Mouse (Mus musculus): ENCODE data around the gene Eps15. TPM values are rescaled to one million over a fixed set of nuclear protein-coding genes. Genes with fewer than 3 reads are reported as not detected.
A peak's percentile ranks its signal among the peaks of the same experiment; 100 is the strongest.

Gene Eps15
- polyA plus RNA-seq, 1 experiment from 2014 or later, result 50.7 TPM

DNA sequence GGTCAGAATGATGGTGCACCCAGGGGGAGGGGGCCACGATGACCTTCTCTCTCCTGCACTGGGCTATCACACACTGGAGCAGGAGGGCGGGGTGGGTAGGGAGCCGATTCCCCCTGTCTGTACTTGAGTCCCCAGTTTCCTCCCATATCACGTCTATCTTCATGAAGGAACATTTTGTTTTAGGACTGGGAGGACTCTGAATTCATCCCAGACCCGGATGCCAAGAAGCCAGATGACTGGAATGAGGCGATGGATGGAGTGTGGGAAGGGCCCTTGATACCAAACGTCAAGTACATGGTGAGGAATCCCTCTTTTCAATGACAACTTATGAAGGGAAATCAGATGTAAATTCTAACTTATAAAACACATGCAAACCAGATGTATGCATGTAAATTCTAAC, 35.6 kb upstream of the Eps15 start:
- no peaks in the 10 kb centered on the region for H3K4me1 ChIP-seq (ENCODE audit: control insufficient read depth, insufficient read depth, low read length)
- no peak overlapping the region for H3K27ac ChIP-seq (replicated peaks; ENCODE audit: low read depth, low read length)
- 80% methylated on average over 7 of the region's 7 CpGs for WGBS
- no peaks in the 10 kb centered on the region for H3K36me3 ChIP-seq (replicated peaks; ENCODE audit: control insufficient read depth, insufficient read depth, low read depth, low read length)
- DNase-seq (ENCODE audit: low spot score) (no peak), ATAC-seq (replicated peaks; ENCODE audit: insufficient number of reproducible peaks, low FRiP score, low TSS enrichment, low read depth) (no peak)
- H3K27me3 ChIP-seq (ENCODE audit: control insufficient read depth, insufficient read depth, low read length), result no peaks in the 10 kb centered on the region
- no peak overlapping the region for H3K4me2 ChIP-seq (ENCODE audit: low read depth, low read length)
- H3K9me3 ChIP-seq (replicated peaks; ENCODE audit: control insufficient read depth, low read length), result no peaks in the 10 kb centered on the region
- H3K9ac ChIP-seq (replicated peaks; ENCODE audit: low read length), result no peak overlapping the region
- H3K4me3 ChIP-seq (ENCODE audit: low read depth, low read length), result no peak overlapping the region

DNA sequence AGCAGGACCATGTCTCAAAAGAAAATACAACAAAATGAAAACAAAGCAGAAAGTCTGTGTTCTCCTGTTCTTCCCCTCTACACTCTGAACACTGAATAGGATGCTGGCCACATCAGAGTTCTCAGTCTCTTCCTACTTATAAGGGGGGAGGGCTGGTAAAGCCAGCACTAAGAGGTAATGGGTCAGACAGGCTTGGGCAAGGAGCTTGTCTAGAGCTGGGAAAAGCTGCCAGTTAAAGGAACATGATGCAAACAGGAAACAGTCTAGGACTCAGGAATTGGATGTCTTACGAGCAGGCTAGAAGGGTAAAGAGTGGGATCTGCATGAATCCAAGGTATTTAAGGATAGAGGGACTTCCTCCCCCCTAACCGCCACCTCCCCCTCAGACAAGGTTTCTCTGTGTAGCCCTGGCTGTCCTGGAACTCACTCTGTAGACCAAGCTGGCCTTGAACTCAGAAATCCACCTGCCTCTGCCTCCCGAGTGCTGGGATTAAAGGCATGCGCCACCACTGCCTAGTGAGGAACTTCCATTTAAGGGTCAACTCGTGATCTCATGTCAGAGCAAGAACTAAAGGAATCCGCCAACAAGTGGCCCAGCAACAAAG, 35.0 kb upstream of the Eps15 start:
- no peak for ATAC-seq (replicated peaks; ENCODE audit: insufficient number of reproducible peaks, low FRiP score, low TSS enrichment, low read depth)
- Histone ChIP-seq H3K27me3 (ENCODE audit: control insufficient read depth, insufficient read depth, low read length) (no peaks in the 10 kb centered on the region), H3K4me2 (ENCODE audit: low read depth, low read length) (no peak overlapping the region), H3K36me3 (replicated peaks; ENCODE audit: control insufficient read depth, insufficient read depth, low read depth, low read length) (no peaks in the 10 kb centered on the region), H3K9me3 (replicated peaks; ENCODE audit: control insufficient read depth, low read length) (no peaks in the 10 kb centered on the region), H3K9ac (replicated peaks; ENCODE audit: low read length) (no peak overlapping the region), H3K27ac (replicated peaks; ENCODE audit: low read depth, low read length) (no peak overlapping the region), H3K4me3 (ENCODE audit: low read depth, low read length) (no peak overlapping the region), H3K4me1 (ENCODE audit: control insufficient read depth, insufficient read depth, low read length) (no peaks in the 10 kb centered on the region)
- DNase-seq (ENCODE audit: low spot score), result no peak
- WGBS, result 82% methylated on average over 6 of the region's 6 CpGs

DNA sequence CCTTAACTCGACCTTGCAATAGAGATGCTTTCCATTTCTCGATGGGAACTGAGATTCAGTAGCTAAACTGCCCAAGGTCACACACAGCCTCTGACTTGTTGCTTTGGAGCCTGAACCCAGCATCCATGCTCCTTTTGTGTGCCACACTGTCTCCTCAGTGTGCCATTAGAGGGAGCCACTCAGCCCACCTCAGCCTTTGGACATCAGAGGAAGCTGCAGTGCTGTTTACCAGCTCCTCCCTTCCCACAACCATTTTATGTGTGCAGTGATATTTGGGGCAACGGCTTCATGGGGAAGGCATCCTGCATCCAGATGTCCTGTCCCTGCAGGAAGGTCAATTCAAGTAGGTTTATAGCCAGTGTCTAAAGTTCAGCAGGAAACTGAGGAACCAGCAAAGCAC, 28.5 kb upstream of the Eps15 start:
- no peak overlapping the region for H3K27ac ChIP-seq (replicated peaks; ENCODE audit: low read depth, low read length)
- H3K4me1 ChIP-seq (ENCODE audit: control insufficient read depth, insufficient read depth, low read length), result no peaks in the 10 kb centered on the region; the same call in 1 of the 2 replicates
- no peaks in the 10 kb centered on the region for H3K27me3 ChIP-seq (ENCODE audit: control insufficient read depth, insufficient read depth, low read length)
- no peak for ATAC-seq (replicated peaks; ENCODE audit: insufficient number of reproducible peaks, low FRiP score, low TSS enrichment, low read depth)
- no peaks in the 10 kb centered on the region for H3K9me3 ChIP-seq (replicated peaks; ENCODE audit: control insufficient read depth, low read length)
- peak; percentile 30 for DNase-seq (ENCODE audit: low spot score)
- no peak overlapping the region for H3K9ac ChIP-seq (replicated peaks; ENCODE audit: low read length)
- H3K36me3 ChIP-seq (replicated peaks; ENCODE audit: control insufficient read depth, insufficient read depth, low read depth, low read length), result no peaks in the 10 kb centered on the region
- H3K4me2 ChIP-seq (ENCODE audit: low read depth, low read length), result no peak overlapping the region
- WGBS, result 38% methylated on average over 3 of the region's 3 CpGs
- H3K4me3 ChIP-seq (ENCODE audit: low read depth, low read length), result no peak overlapping the region

DNA sequence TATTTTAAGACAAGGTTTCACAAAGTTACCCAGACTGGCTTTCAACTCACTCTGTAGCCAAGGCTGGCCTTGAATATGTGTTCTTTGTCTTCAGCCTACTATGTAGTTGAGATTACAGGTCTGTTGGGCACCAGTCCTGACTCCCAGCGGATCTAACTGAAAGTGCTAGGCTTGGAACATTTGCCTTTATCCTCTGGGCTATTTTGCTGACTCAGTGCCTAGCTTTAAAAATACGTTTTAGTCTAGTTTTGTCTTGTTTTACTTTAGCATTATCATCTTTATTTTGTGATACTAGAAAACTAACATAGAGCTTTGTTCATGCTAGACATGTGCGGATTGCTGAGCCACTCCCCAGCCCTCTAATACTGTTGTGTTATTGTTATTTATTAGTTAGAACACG, 27.9 kb upstream of the Eps15 start:
- no peak overlapping the region for H3K4me2 ChIP-seq (ENCODE audit: low read depth, low read length)
- H3K36me3 ChIP-seq (replicated peaks; ENCODE audit: control insufficient read depth, insufficient read depth, low read depth, low read length), result no peaks in the 10 kb centered on the region
- no peak overlapping the region for H3K4me3 ChIP-seq (ENCODE audit: low read depth, low read length)
- DNase-seq (ENCODE audit: low spot score) (no peak), ATAC-seq (replicated peaks; ENCODE audit: insufficient number of reproducible peaks, low FRiP score, low TSS enrichment, low read depth) (no peak)
- no peaks in the 10 kb centered on the region for H3K9me3 ChIP-seq (replicated peaks; ENCODE audit: control insufficient read depth, low read length)
- no peaks in the 10 kb centered on the region; the same call in 1 of the 2 replicates for H3K4me1 ChIP-seq (ENCODE audit: control insufficient read depth, insufficient read depth, low read length)
- H3K27ac ChIP-seq (replicated peaks; ENCODE audit: low read depth, low read length), result no peak overlapping the region
- 78% methylated on average over 4 of the region's 4 CpGs for WGBS
- H3K27me3 ChIP-seq (ENCODE audit: control insufficient read depth, insufficient read depth, low read length), result no peaks in the 10 kb centered on the region
- H3K9ac ChIP-seq (replicated peaks; ENCODE audit: low read length), result no peak overlapping the region

DNA sequence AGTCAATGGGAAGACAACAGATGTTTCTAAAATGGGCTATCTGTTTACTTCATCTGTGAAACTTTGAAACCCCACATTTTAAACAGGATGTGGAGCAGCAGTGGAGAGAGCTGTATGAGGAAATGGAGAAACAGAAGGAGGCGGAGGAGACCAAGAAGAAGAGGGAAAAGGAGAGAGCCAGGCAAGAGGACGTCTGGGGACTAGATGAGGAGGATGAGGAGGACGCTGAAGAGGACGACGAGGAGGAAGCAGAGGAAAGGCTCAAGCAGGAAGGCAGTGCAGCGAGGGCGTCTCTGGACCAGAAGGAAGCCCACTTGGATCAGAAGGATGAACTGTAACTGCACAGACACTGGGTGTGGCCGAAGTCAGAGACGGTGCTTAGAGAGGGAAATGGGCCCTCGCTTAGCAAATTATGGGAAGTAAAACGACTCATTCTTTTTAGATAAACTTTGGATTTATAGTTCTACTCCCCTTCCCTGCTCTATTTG, 26.4 kb upstream of the Eps15 start:
- no peak overlapping the region for H3K4me3 ChIP-seq (ENCODE audit: low read depth, low read length)
- ATAC-seq (replicated peaks; ENCODE audit: insufficient number of reproducible peaks, low FRiP score, low TSS enrichment, low read depth), result no peak
- H3K27ac ChIP-seq (replicated peaks; ENCODE audit: low read depth, low read length), result no peak overlapping the region

DNA sequence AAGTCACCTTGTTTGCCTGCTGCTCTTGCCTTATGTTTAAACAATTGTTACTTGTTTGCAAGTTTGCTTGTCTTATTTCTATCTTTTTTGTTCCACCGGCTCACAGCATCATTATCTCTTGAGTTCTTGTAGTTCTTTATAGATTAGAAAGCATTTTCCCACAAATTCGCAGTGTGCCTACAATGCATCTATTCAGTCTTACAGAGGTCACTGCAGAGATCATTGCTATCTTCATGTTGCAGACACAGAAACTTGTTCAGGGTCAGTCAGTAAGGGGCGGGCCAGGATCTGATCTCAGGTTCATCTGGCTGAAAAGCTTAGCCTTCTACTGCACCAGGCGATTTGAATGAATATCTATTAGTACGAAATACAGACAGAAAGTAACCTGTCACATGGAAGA, 25.6 kb upstream of the Eps15 start:
- H3K9ac ChIP-seq (replicated peaks; ENCODE audit: low read length), result no peak overlapping the region

More for the DNA sequence above, 26.4 kb upstream of the Eps15 start:
- 76% methylated on average over 11 of the region's 11 CpGs for WGBS
- no peak overlapping the region for H3K4me2 ChIP-seq (ENCODE audit: low read depth, low read length)
- H3K4me1 ChIP-seq (ENCODE audit: control insufficient read depth, insufficient read depth, low read length), result no peaks in the 10 kb centered on the region; the same call in 1 of the 2 replicates
- no peaks in the 10 kb centered on the region for H3K36me3 ChIP-seq (replicated peaks; ENCODE audit: control insufficient read depth, insufficient read depth, low read depth, low read length)
- H3K9ac ChIP-seq (replicated peaks; ENCODE audit: low read length), result no peak overlapping the region
- H3K9me3 ChIP-seq (replicated peaks; ENCODE audit: control insufficient read depth, low read length), result no peaks in the 10 kb centered on the region
- no peaks in the 10 kb centered on the region for H3K27me3 ChIP-seq (ENCODE audit: control insufficient read depth, insufficient read depth, low read length)
- no peak for DNase-seq (ENCODE audit: low spot score)

DNA sequence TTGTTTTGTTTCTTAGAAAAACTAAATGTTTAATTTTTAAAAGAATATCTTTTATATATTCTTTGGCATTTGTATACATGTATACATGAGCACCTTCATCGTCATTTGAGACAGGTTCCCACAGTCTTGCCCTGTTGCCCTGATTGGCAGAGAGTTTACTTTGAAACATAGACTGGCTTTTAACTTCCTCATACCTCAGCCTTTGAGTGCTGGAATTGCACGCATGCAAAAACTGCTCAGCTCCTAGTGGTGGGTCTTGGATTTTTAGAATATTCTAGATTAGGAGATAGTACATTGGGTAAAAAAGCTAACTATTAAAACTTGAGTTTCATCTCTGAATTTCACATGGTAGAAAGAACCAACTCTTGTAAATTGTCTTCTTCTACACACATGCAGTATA, 24.7 kb upstream of the Eps15 start:
- no peak for DNase-seq (ENCODE audit: low spot score)
- no peak overlapping the region for H3K9ac ChIP-seq (replicated peaks; ENCODE audit: low read length)
- no peak overlapping the region for H3K27ac ChIP-seq (replicated peaks; ENCODE audit: low read depth, low read length)
- H3K4me3 ChIP-seq (ENCODE audit: low read depth, low read length), result no peak overlapping the region
- WGBS, result 77% methylated on average over 2 of the region's 2 CpGs
- H3K9me3 ChIP-seq (replicated peaks; ENCODE audit: control insufficient read depth, low read length), result no peaks in the 10 kb centered on the region
- no peaks in the 10 kb centered on the region; the same call in 1 of the 2 replicates for H3K4me1 ChIP-seq (ENCODE audit: control insufficient read depth, insufficient read depth, low read length)
- no peak overlapping the region for H3K4me2 ChIP-seq (ENCODE audit: low read depth, low read length)
- no peak for ATAC-seq (replicated peaks; ENCODE audit: insufficient number of reproducible peaks, low FRiP score, low TSS enrichment, low read depth)
- H3K36me3 ChIP-seq (replicated peaks; ENCODE audit: control insufficient read depth, insufficient read depth, low read depth, low read length), result no peaks in the 10 kb centered on the region
- H3K27me3 ChIP-seq (ENCODE audit: control insufficient read depth, insufficient read depth, low read length), result no peaks in the 10 kb centered on the region

More for the DNA sequence above, 25.6 kb upstream of the Eps15 start:
- ATAC-seq (replicated peaks; ENCODE audit: insufficient number of reproducible peaks, low FRiP score, low TSS enrichment, low read depth), result no peak
- no peaks in the 10 kb centered on the region for H3K27me3 ChIP-seq (ENCODE audit: control insufficient read depth, insufficient read depth, low read length)
- H3K27ac ChIP-seq (replicated peaks; ENCODE audit: low read depth, low read length), result no peak overlapping the region
- DNase-seq (ENCODE audit: low spot score), result no peak
- H3K4me1 ChIP-seq (ENCODE audit: control insufficient read depth, insufficient read depth, low read length), result no peaks in the 10 kb centered on the region; the same call in 1 of the 2 replicates
- 82% methylated on average over 5 of the region's 5 CpGs for WGBS
- no peak overlapping the region for H3K4me3 ChIP-seq (ENCODE audit: low read depth, low read length)
- no peaks in the 10 kb centered on the region for H3K9me3 ChIP-seq (replicated peaks; ENCODE audit: control insufficient read depth, low read length)
- H3K36me3 ChIP-seq (replicated peaks; ENCODE audit: control insufficient read depth, insufficient read depth, low read depth, low read length), result no peaks in the 10 kb centered on the region
- no peak overlapping the region for H3K4me2 ChIP-seq (ENCODE audit: low read depth, low read length)

DNA sequence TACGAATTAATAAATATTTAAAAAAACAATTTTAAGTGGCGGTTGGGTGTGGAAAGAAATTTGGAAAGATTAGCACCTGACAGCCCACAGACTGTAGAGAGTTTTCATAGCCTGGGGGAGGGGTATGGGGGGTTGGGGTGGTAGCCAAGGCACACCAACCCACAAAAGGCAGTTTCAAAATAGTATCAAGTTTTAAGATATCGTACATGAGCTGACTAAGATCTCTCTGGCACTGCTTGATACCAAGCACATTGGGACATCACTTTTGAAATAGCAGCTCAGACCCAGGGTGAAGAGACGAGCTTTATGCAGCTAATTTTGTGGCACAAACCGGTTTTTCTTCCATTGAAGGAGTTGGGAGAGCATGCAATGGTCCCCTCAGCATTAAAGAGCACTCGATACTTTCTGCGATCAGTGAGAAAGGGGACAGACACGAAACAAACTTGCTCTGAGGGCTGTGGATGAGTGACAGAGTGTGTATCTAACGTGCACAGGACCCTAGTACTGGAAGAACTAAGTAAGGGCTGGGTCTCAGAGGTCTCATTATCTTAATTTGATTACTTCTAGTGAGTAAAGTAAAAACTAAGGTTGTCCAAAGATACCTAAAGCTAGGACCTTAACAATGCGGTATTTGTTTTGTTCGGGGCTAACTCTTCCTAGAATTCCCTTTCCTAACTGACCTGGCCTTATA, 24.2 kb upstream of the Eps15 start:
- no peaks in the 10 kb centered on the region; the same call in 1 of the 2 replicates for H3K4me1 ChIP-seq (ENCODE audit: control insufficient read depth, insufficient read depth, low read length)
- H3K27ac ChIP-seq (replicated peaks; ENCODE audit: low read depth, low read length), result no peak overlapping the region
- 78% methylated on average over 11 of the region's 11 CpGs for WGBS
- H3K36me3 ChIP-seq (replicated peaks; ENCODE audit: control insufficient read depth, insufficient read depth, low read depth, low read length), result no peaks in the 10 kb centered on the region
- H3K9me3 ChIP-seq (replicated peaks; ENCODE audit: control insufficient read depth, low read length), result no peaks in the 10 kb centered on the region
- no peak overlapping the region for H3K9ac ChIP-seq (replicated peaks; ENCODE audit: low read length)
- no peak overlapping the region for H3K4me3 ChIP-seq (ENCODE audit: low read depth, low read length)
- no peaks in the 10 kb centered on the region for H3K27me3 ChIP-seq (ENCODE audit: control insufficient read depth, insufficient read depth, low read length)
- DNase-seq (ENCODE audit: low spot score) (no peak), ATAC-seq (replicated peaks; ENCODE audit: insufficient number of reproducible peaks, low FRiP score, low TSS enrichment, low read depth) (no peak)
- no peak overlapping the region for H3K4me2 ChIP-seq (ENCODE audit: low read depth, low read length)
